10 mouse cellular contexts compared by ENCODE assay signal in the genomic region with DNA sequence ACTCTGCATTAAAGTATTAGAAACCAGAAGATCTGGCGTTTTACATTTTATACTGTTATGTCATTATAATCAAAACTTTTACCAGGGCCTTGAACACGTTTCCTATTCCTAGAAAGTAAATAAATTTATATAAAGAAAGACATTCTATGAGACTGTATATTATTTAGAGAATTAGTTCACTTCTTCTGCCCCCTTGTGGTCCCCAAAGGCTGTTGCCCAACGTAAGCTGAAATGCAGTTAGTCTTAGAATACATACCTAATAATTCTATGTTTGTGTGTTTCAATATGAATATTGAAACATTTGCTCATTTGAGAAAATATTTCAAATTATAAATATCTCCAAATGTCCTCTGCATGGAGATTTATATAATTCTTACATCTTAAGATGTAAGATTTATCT. TPM values are rescaled to one million over a fixed set of nuclear protein-coding genes. Genes with fewer than 3 reads are reported as not detected.
DNase-seq lines count a peak whose midpoint lies in the region; ATAC-seq and TF ChIP-seq lines count a peak whose summit lies in the region.
"Had no signal": no experiment of that assay in that cellular context is flagged by ENCODE, and none has a peak within 500 bp of the region (broad histone marks: within the 10 kb centered on the region; RNA-seq: fewer than 3 reads in every experiment).

No protein-coding gene starts in this region.

- POLR2A ChIA-PET in Patski (lab: Charles Lee) = no interaction called here

- no peaks in the 10 kb centered on the region for H3K27me3 ChIP-seq in Patski
- H3K27me3 ChIP-seq in midbrain, embryonic 15.5 days (replicated peaks) = no peaks in the 10 kb centered on the region

- DNase-seq in gastrocnemius, adult 2 months = no peak
- DNase-seq in gastrocnemius, postnatal 25 days = no peak
- DNase-seq in lung, postnatal 10 days = peak; percentile 5
- DNase-seq in lung, postnatal 4 days = no peak
- DNase-seq in Patski (ENCODE audit: low read depth, low spot score) = no peak
- peak; percentile 14 for DNase-seq in mesoderm, embryonic 11.5 days (ENCODE audit: low read depth, low spot score)
- DNase-seq in ovary, postnatal 36 days (ENCODE audit: low spot score) = no peak

- ATAC-seq in Patski = no peak
- ATAC-seq in midbrain, embryonic 15.5 days (replicated peaks) = no peak
- ATAC-seq: midbrain, embryonic 16.5 days had no signal

- 28% methylated on average over 3 of the region's 3 CpGs for WGBS in midbrain, embryonic 15.5 days

- CTCF ChIA-PET in Patski (lab: Charles Lee) = interaction anchor here (0.7 to 2.3 kb wide), 9 partner anchors 10 to 979 kb away, joined by 3 to 8 read pairs (median 4); no protein-coding TSS in a partner anchor

- no peaks in the 10 kb centered on the region for H3K36me3 ChIP-seq in midbrain, embryonic 15.5 days (replicated peaks)

- no peaks in the 10 kb centered on the region for H3K4me1 ChIP-seq in midbrain, embryonic 15.5 days

- H3K4me3 ChIP-seq in gastrocnemius, adult 2 months = no peak overlapping the region
- no peak overlapping the region for H3K4me3 ChIP-seq in midbrain, embryonic 15.5 days

- in situ Hi-C loops in Patski (cut with MboI; ENCODE audit: low pct_unique_long_range_greater_than_20kb) = loop anchor here (10.0 kb wide), 1 partner anchor 182 kb away; no protein-coding TSS in a partner anchor

- no peak overlapping the region for H3K9ac ChIP-seq in midbrain, embryonic 15.5 days

- no peak overlapping the region for H3K4me2 ChIP-seq in midbrain, embryonic 15.5 days

- H3K9me3 ChIP-seq in midbrain, embryonic 15.5 days = no peaks in the 10 kb centered on the region

- peak; percentile 58 for TF ChIP-seq CTCF in gastrocnemius, adult 2 months (IDR thresholded peaks at IDR 0.05)
- TF ChIP-seq CTCF in Patski (IDR thresholded peaks at IDR 0.05) = peak; percentile 43

- no peak overlapping the region for H3K27ac ChIP-seq in gastrocnemius, adult 2 months
- H3K27ac ChIP-seq in midbrain, embryonic 15.5 days = no peak overlapping the region

- intact Hi-C loops in gastrocnemius, adult 2 months (cut with DNase I) = no loop called here

RNA-seq across cellular contexts. Expression of a gene that starts 25.2 kb away (rescaled TPM):
- total RNA-seq in gastrocnemius, adult 2 months (2021) = not detected
- total RNA-seq in gastrocnemius, postnatal 25 days (2021) = under 1 TPM in 1 of 2 experiments, not detected in 1; 0.72 TPM
- not detected for polyA plus RNA-seq in Patski (2021)
- polyA plus RNA-seq in midbrain, embryonic 15.5 days (2015; fragmentation: Nextera tagmentation; extraction: Ambion mirVana) = not detected in 2 replicates
- total RNA-seq: layer of hippocampus, adult 18-20 months had no signal
- polyA plus RNA-seq: midbrain, embryonic 16.5 days had no signal

RNA-seq across cellular contexts. Expression of a gene that starts 30.9 kb away (rescaled TPM):
- total RNA-seq in gastrocnemius, adult 2 months (2021) = not detected
- total RNA-seq in gastrocnemius, postnatal 25 days (2021) = not detected
- not detected for polyA plus RNA-seq in Patski (2021)
- 0.26 TPM in 1 of 2 replicates, not detected in the other for polyA plus RNA-seq in midbrain, embryonic 15.5 days (2015; fragmentation: Nextera tagmentation; extraction: Ambion mirVana)
- total RNA-seq: layer of hippocampus, adult 18-20 months had no signal
- polyA plus RNA-seq: midbrain, embryonic 16.5 days had no signal

RNA-seq across cellular contexts. Expression of a gene that starts 49.9 kb away (rescaled TPM):
- total RNA-seq in gastrocnemius, adult 2 months (2021) = not detected
- not detected for total RNA-seq in gastrocnemius, postnatal 25 days (2021)
- polyA plus RNA-seq in Patski (2021) = not detected
- polyA plus RNA-seq in midbrain, embryonic 15.5 days (2015; fragmentation: Nextera tagmentation; extraction: Ambion mirVana) = not detected in 2 replicates
- total RNA-seq: layer of hippocampus, adult 18-20 months had no signal
- polyA plus RNA-seq: midbrain, embryonic 16.5 days had no signal

Comparison
In these comparisons a context has a peak if more than half of its experiments do, and no peak if none do; other contexts are left out.
1. DNase-seq: peak in lung, postnatal 10 days (single experiment) and mesoderm, embryonic 11.5 days (single experiment); none in gastrocnemius, adult 2 months (single experiment), gastrocnemius, postnatal 25 days (single experiment), lung, postnatal 4 days (0 of 2), Patski (single experiment) and ovary, postnatal 36 days (single experiment).